Mouse (Mus musculus) mesoderm, embryonic 11.5 days (tissue): Measurements from ENCODE around the gene Defa22.
"Not testable (repeated sequence)": the region's sequence is repeated elsewhere in the genome, so short reads cannot be mapped to it uniquely, and the experiment has no call there.

ENCODE experiments used
- DNase-seq: peaks from one replicate; pipeline ENCODE4 v3.0.0-alpha.2; 2012; ENCODE audit warnings: low read depth, low spot score

Gene Defa22

DNA sequence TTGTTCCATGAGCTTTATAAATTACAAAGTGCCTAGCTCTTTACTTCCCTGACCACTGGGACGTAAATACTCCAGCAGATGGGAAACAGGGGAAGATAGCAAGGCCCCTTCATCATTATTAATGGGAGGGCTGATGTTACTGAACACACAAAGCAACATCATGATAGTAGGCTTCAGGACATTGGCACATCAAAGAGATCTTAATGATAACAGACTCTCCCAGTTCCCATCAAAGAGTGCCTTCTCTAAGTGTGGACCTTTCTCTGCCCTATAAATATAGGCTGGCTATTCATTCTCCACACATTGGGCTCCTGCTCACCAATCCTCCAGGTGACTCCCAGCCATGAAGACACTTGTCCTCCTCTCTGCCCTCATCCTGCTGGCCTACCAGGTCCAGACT is at the start of gene Defa22:
Gene Defa22 (plus strand): TSS at position 301 of the 400 bp plus-strand sequence.
- DNase-seq: not testable (repeated sequence)

DNA sequence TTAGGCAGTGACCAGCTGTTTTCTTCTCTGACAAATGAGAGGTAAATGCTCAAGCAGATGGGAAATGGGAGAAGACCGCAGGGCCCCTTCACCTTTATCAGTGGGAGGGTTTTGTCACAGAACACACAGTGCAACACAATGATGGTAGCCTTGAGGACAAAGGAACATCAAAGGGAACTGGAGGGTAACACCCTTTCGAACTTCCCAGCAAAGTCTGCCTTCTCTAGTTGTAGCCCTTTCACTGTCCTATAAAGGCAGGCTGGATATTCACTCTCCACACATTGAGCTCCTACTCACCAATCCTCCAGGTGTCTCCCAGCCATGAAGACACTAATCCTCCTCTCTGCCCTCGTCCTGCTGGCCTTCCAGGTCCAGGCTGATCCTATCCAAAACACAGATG is 27.7 kb upstream of the Defa22 start, which contains the start of gene Defa30:
Gene Defa30 (plus strand): TSS at position 301 of the 400 bp plus-strand sequence.
- DNase-seq: not testable (repeated sequence)

DNA sequence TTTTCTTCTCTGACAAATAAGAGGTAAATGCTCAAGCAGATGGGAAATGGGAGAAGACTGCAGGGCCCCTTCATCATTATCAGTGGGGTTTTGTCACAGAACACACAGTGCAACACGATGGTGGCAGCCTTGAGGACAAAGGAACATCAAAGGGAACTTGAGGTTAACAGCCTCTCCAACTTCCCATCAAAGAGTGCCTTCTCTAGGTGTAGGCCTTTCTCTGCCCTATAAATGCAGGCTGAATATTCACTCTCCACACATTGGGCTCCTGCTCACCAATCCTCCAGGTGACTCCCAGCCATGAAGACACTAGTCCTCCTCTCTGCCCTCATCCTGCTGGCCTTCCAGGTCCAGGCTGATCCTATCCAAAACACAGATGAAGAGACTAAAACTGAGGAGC is 29.2 kb downstream of the Defa22 start, which contains the start of gene Defa31:
Gene Defa31 (plus strand): TSS at position 301 of the 400 bp plus-strand sequence.
- DNase-seq: not testable (repeated sequence)

DNA sequence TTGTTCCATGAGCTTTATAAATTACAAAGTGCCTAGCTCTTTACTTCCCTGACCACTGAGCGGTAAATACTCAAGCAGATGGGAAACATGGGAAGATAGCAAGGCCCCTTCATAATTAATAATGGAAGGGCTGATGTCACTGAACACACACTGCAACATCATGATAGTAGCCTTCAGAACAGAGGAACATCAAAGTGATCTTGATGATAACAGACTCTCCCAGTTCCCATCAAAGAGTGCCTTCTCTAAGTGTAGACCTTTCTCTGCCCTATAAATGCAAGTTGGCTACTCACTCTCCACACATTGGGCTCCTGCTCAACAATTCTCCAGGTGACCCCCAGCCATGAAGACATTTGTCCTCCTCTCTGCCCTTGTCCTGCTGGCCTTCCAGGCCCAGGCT is 39.2 kb downstream of the Defa22 start, which contains the start of gene Gm15293:
Gene Gm15293 (plus strand): TSS at position 301 of the 400 bp plus-strand sequence.
- not testable (repeated sequence) for DNase-seq
